Mouse (Mus musculus) embryonic facial prominence, embryonic 10.5 days (tissue): ENCODE measurements around the gene Sorbs2. TPM values are rescaled to one million over a fixed set of nuclear protein-coding genes. Genes with fewer than 3 reads are reported as not detected.

ENCODE experiments used
- DNase-seq: peaks from one replicate; pipeline ENCODE4 v3.0.0-alpha.2; 2017; ENCODE audit warnings: low spot score
- H3K27ac ChIP-seq: fragments of 300-500 bp; sonication (generic); replicated peaks from 2 replicates; pipeline ENCODE4 v1.5.1; 2016; ENCODE audit warnings: mild to moderate bottlenecking
- H3K27me3 ChIP-seq: fragments of 300-500 bp; sonication (generic); replicated peaks from 2 replicates; pipeline ENCODE4 v1.6.1; 2016; ENCODE audit warnings: low read depth, mild to moderate bottlenecking; ENCODE audit not compliant: poor library complexity, severe bottlenecking
- H3K36me3 ChIP-seq: fragments of 300-500 bp; sonication (generic); replicated peaks from 2 replicates; pipeline ENCODE4 v1.6.1; 2016; ENCODE audit warnings: mild to moderate bottlenecking, moderate library complexity
- H3K4me1 ChIP-seq: fragments of 300-500 bp; sonication (generic); 2 replicates; pipeline ENCODE4 v1.6.1; 2016
- H3K4me3 ChIP-seq: fragments of 300-500 bp; sonication (generic); 2 replicates; pipeline ENCODE4 v1.5.1; 2016; ENCODE audit warnings: mild to moderate bottlenecking, moderate library complexity
- H3K9me3 ChIP-seq: fragments of 300-500 bp; sonication (generic); 2 replicates; pipeline ENCODE4 v1.6.1; 2016; ENCODE audit warnings: mild to moderate bottlenecking
- WGBS: fragments of 180-500 bp; shearing (Covaris S2); methylation state at CpG from one replicate; pipeline ENCODE4 v1.1.7; 2016; 5-methylcytosine and 5-hydroxymethylcytosine counted together
- polyA plus RNA-seq: library from polyadenylated mRNA; unstranded; fragments of >200 nt; fragmentation: Nextera tagmentation; extraction: Ambion mirVana; gene quantifications from 2 replicates; pipeline ENCODE4 v1.2.1, GENCODE M21; 2016

Sorbs2 gene
- polyA plus RNA-seq, 1 experiment from 2014 or later: 25.2 TPM

GRCm38 (mm10) chr8:45755972-45756371 is 248.4 kb downstream of the Sorbs2 start:
- no peak overlapping the region for H3K27ac ChIP-seq
- H3K4me3 ChIP-seq: no peak overlapping the region
- H3K36me3 ChIP-seq: no peaks in the 10 kb centered on the region
- H3K4me1 ChIP-seq: no peaks in the 10 kb centered on the region
- DNase-seq: no peak
- WGBS: 93% methylated on average over 7 of the region's 7 CpGs
- H3K27me3 ChIP-seq: no peaks in the 10 kb centered on the region
- H3K9me3 ChIP-seq: no peaks in the 10 kb centered on the region

- WGBS: 92% methylated on average over 9 of the region's 9 CpGs
- H3K27me3 ChIP-seq: no peaks in the 10 kb centered on the region
- H3K27ac ChIP-seq: no peak overlapping the region
- DNase-seq: no peak
- H3K9me3 ChIP-seq: no peaks in the 10 kb centered on the region
- H3K36me3 ChIP-seq: peaks cover 4% of the 10 kb centered on the region
- no peak overlapping the region for H3K4me3 ChIP-seq
- H3K4me1 ChIP-seq: 0 out of 2 replicates have a peak, but pooled peaks cover 4% of the 10 kb centered on the region
These were observed 253.0 kb downstream of the Sorbs2 start for GRCm38 (mm10) chr8:45760622-45761021.

GRCm38 (mm10) chr8:45761053-45761452 is 253.5 kb downstream of the Sorbs2 start:
- 84% methylated on average over 1 of the region's 1 CpGs for WGBS
- Histone ChIP-seq H3K27me3 (no peaks in the 10 kb centered on the region), H3K4me1 (0 out of 2 replicates have a peak, but pooled peaks cover 4% of the 10 kb centered on the region), H3K27ac (no peak overlapping the region), H3K9me3 (no peaks in the 10 kb centered on the region), H3K4me3 (no peak overlapping the region), H3K36me3 (peaks cover 4% of the 10 kb centered on the region)
- no peak for DNase-seq

- no peaks in the 10 kb centered on the region for H3K27me3 ChIP-seq
- WGBS: 80% methylated on average over 15 of the region's 15 CpGs
- DNase-seq: no peak
These were observed 255.5 kb downstream of the Sorbs2 start for GRCm38 (mm10) chr8:45762982-45763689.

DNA sequence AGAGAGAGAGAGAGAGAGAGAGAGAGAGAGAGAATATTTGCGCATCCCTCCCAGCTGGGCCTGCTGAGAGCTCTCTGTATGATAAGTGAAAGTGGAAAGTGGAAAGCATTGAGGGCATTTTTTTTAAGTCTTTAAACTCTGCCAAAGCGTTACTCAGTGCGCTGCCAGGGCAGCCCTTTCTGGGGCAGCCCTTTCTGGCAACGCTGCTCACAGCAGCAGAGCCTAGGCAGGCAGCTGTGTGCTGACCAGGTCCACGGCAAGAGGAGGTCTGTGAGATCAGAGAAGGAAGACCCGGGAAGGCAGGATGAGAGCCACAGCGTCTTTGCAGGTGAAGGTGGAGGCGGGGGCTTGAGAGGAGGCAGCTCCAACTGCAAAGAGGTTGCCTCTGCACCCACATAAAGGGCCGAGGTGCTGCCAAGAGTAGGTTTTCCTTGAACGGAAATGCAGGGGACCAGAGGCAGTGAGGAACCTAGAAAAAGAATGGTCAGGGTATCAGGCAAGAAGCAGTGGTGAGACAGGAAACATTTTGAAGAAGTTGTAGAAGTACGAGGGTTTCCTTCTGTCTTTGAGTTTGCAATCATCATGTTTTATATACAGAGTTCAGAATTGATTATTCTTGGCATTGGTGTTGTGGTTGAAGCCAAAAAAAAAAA is 256.2 kb downstream of the Sorbs2 start:
- Histone ChIP-seq H3K27ac (no peak overlapping the region), H3K27me3 (no peaks in the 10 kb centered on the region), H3K9me3 (no peaks in the 10 kb centered on the region), H3K4me3 (no peak overlapping the region), H3K4me1 (0 out of 2 replicates have a peak, but pooled peaks cover 4% of the 10 kb centered on the region), H3K36me3 (peaks cover 4% of the 10 kb centered on the region)
- no peak for DNase-seq
- WGBS: 66% methylated on average over 11 of the region's 11 CpGs

More at GRCm38 (mm10) chr8:45762982-45763689, 255.5 kb downstream of the Sorbs2 start:
- Histone ChIP-seq H3K27ac (no peak overlapping the region), H3K36me3 (peaks cover 4% of the 10 kb centered on the region), H3K4me3 (no peak overlapping the region), H3K9me3 (no peaks in the 10 kb centered on the region), H3K4me1 (0 out of 2 replicates have a peak, but pooled peaks cover 4% of the 10 kb centered on the region)

GRCm38 (mm10) chr8:45766138-45766537 is 258.6 kb downstream of the Sorbs2 start:
- DNase-seq: no peak
- Histone ChIP-seq H3K4me3 (no peak overlapping the region), H3K27me3 (no peaks in the 10 kb centered on the region), H3K36me3 (peaks cover 7% of the 10 kb centered on the region), H3K4me1 (0 out of 2 replicates have a peak, but pooled peaks cover 4% of the 10 kb centered on the region), H3K9me3 (no peaks in the 10 kb centered on the region), H3K27ac (no peak overlapping the region)
- WGBS: 81% methylated on average over 11 of the region's 11 CpGs

DNA sequence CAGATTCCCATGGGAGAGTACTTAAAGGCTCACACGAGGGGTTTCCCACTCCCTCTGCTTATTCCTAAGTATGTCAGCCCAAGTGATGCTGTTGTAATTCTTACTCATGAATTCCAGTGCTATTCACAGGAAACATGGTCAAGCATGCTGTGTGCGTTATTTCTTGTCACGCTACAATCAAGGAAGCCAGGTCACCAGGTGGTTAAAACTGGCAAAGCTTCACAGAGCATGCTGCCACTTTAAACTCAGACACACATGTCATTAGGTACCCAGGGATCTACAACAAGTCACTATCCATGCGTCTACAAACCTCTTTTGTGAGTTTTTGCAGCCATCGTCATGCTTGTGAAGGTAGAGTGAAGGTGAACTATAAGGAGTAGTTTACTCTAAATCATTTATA is 267.3 kb downstream of the Sorbs2 start:
- Histone ChIP-seq H3K4me1 (no peaks in the 10 kb centered on the region), H3K9me3 (no peaks in the 10 kb centered on the region), H3K27me3 (no peaks in the 10 kb centered on the region), H3K27ac (no peak overlapping the region), H3K36me3 (peaks cover 15% of the 10 kb centered on the region), H3K4me3 (no peak overlapping the region)
- 84% methylated on average over 5 of the region's 5 CpGs for WGBS
- no peak for DNase-seq

GRCm38 (mm10) chr8:45775481-45775880 is 267.9 kb downstream of the Sorbs2 start:
- 96% methylated on average over 7 of the region's 7 CpGs for WGBS
- peaks cover 13% of the 10 kb centered on the region for H3K36me3 ChIP-seq
- H3K4me1 ChIP-seq: no peaks in the 10 kb centered on the region
- H3K27ac ChIP-seq: no peak overlapping the region
- H3K27me3 ChIP-seq: no peaks in the 10 kb centered on the region
- no peak for DNase-seq
- no peaks in the 10 kb centered on the region for H3K9me3 ChIP-seq
- H3K4me3 ChIP-seq: no peak overlapping the region

DNA sequence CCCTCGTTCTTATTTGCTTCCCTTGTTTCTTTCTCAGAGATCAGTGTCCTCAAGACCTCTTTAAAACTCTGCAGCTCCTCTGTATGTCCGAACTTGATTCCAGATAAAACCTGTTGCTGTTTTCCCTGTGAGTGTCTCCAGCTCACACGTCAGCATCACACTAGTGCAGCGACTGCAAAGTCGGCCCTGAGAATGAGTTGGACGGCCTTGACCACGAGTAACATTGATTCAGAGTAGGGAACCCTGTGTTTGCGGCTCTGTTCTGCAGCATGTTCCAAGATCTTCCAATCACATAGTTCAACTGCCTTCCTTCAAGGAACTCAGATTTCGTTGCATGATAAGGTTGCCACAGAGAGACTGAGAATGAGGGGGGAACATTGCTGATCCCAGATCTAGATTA is 268.8 kb downstream of the Sorbs2 start:
- Histone ChIP-seq H3K4me1 (no peaks in the 10 kb centered on the region), H3K27me3 (no peaks in the 10 kb centered on the region), H3K4me3 (no peak overlapping the region), H3K36me3 (peaks cover 12% of the 10 kb centered on the region), H3K27ac (no peak overlapping the region), H3K9me3 (no peaks in the 10 kb centered on the region)
- WGBS: 88% methylated on average over 9 of the region's 9 CpGs
- DNase-seq: no peak

DNA sequence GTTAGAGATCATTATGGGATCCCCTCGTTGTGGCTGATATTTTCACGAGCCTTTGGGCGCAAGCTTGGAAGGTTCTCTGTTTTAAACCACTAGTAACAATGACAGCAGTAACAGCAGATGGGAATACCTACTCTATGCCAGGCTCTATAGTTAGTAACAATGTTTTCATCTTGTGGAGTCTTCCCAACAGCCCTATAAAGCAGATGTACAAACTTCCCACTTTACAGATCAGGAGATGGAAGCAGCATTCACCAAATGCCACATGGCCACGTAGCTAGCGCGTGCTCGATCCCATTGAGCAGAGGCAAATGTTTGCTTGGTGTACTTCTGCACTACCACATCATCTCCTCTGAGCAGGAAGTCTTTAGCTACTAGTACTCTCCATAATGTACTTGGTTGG is 269.4 kb downstream of the Sorbs2 start:
- no peak for DNase-seq
- Histone ChIP-seq H3K27ac (no peak overlapping the region), H3K36me3 (peaks cover 12% of the 10 kb centered on the region), H3K4me1 (no peaks in the 10 kb centered on the region), H3K4me3 (no peak overlapping the region), H3K9me3 (no peaks in the 10 kb centered on the region), H3K27me3 (no peaks in the 10 kb centered on the region)
- 96% methylated on average over 7 of the region's 7 CpGs for WGBS

DNA sequence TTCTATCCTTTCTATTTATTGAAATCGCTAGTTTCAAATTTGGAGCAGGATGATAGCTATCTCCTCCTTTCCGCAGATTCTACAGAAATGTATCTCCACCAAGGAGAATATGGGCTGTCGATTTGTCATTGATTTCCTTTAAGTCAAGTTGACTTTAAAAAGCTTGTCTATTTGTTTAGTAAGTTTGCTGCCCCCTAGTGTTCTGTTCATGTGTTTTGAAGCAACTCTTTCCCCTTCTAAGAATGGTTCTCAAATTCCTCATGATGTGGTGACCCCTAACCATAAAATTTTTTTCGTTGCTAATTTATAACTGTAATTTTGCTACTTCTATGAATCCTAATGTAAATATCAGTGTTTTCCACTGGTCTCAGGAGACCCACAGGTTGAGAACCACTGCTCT is 273.0 kb downstream of the Sorbs2 start:
- DNase-seq: no peak
- 62% methylated on average over 4 of the region's 4 CpGs for WGBS
- no peak overlapping the region for H3K4me3 ChIP-seq
- peaks cover 3% of the 10 kb centered on the region; the same call in 1 of the 2 replicates for H3K36me3 ChIP-seq
- H3K27me3 ChIP-seq: no peaks in the 10 kb centered on the region
- no peak overlapping the region for H3K27ac ChIP-seq
- no peaks in the 10 kb centered on the region for H3K9me3 ChIP-seq
- no peaks in the 10 kb centered on the region for H3K4me1 ChIP-seq

- H3K4me1 ChIP-seq: no peaks in the 10 kb centered on the region
- no peak overlapping the region for H3K27ac ChIP-seq
- H3K27me3 ChIP-seq: no peaks in the 10 kb centered on the region
- no peak for DNase-seq
- 83% methylated on average over 3 of the region's 3 CpGs for WGBS
- H3K9me3 ChIP-seq: no peaks in the 10 kb centered on the region
- no peak overlapping the region for H3K4me3 ChIP-seq
- H3K36me3 ChIP-seq: peaks cover 5% of the 10 kb centered on the region; the same call in 1 of the 2 replicates
These were observed 281.0 kb downstream of the Sorbs2 start for GRCm38 (mm10) chr8:45788610-45789009.

DNA sequence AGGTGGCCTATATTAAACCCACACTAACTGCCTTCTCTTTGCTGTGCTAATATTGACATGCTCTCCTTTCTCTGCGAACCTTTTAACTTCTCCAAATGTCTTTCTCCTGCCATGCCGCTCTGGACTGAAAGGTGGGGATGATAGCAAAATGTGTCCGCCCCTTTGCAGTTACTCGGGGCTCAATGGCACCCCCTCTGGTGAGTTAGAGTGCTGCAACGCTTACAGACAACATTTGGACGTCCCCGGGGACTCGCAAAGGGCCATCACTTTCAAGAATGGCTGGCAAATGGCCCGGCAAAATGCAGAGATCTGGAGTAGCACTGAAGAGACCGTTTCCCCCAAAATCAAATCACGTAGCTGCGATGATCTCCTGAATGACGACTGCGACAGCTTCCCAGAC is 287.3 kb downstream of the Sorbs2 start:
- Histone ChIP-seq H3K4me3 (no peak overlapping the region), H3K36me3 (peaks cover 16% of the 10 kb centered on the region), H3K27ac (no peak overlapping the region), H3K4me1 (no peaks in the 10 kb centered on the region), H3K27me3 (no peaks in the 10 kb centered on the region), H3K9me3 (no peaks in the 10 kb centered on the region)
- WGBS: 90% methylated on average over 14 of the region's 14 CpGs
- no peak for DNase-seq
